Mouse (Mus musculus): ENCODE measurements around the gene Hcrt. TPM values are rescaled to one million over a fixed set of nuclear protein-coding genes. Genes with fewer than 3 reads are reported as not detected.

The Hcrt gene
- not detected for total RNA-seq (2021)

GRCm38 (mm10) chr11:100762831-100763230 is at the start of gene Hcrt:
TSS of gene Hcrt (minus strand) at chr11:100762931.
- DNase-seq = no peak

DNA sequence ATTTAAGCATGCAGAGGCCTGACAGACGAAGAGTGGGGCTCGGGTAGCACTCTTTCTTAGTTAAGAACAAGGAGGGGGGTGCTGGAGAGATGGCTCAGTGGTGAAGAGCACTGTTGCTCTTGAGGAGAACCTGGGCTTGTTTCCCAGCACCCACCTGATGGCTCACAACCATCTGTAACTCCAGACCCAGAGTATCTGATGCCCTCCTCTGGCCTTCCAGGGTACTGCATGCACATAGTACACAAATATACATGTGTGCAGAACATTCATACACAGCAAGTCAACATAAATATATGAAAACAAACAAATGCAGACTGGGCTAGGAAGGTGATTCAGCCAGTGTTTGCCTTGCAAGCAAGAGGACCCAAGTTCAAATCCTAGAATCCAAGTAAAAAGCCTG is 48.4 kb upstream of the Hcrt start:
- DNase-seq = no peak

DNA sequence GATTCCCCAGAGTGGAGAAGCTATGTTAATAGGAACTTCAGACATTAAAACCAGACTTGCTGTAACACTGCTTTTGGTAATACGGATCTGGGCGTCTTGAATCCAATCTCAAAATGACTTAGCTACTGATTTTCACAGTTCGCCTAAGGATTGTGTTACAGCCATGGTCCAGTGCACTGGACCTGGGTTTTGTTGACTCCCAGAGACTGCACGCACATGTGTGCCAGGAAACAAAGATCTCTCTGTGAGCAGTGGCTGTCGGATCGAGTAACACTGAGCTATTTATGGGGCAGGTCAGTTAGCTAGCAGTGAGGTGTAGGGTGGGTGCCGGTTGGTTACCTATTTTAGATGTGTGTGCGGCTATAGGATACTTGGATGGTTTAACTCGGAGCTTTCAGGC is 47.8 kb upstream of the Hcrt start:
- no peak for DNase-seq

GRCm38 (mm10) chr11:100806380-100807305 is 43.9 kb upstream of the Hcrt start:
- DNase-seq = no peak

DNA sequence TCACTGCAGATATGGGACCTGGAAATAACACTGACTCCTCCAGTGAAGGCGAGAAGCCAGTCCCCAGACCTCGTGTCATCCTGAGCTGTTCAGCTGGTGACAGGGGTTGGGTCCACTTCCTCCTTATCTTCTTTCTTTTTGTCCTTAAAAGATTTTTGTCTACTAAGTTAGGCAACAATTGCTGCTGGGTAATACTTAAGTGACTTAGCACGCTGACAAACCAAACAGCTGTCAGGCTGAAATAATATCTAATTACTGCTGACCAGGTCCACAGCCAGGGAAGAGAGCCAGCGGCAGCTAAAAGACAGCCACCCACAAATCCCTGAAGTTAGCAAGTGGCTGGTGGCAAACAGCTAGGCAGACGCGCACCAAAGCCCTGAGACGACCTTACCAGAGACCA is 42.8 kb upstream of the Hcrt start:
- no peak for DNase-seq

GRCm38 (mm10) chr11:100804409-100804808 is 41.7 kb upstream of the Hcrt start:
- DNase-seq = no peak

- no peak for DNase-seq
Measured at GRCm38 (mm10) chr11:100799426-100799825, 36.7 kb upstream of the Hcrt start.

- no peak for DNase-seq
Measured at GRCm38 (mm10) chr11:100796585-100796984, 33.9 kb upstream of the Hcrt start.

GRCm38 (mm10) chr11:100795386-100795785 is 32.7 kb upstream of the Hcrt start:
- DNase-seq = no peak

GRCm38 (mm10) chr11:100791457-100792049 is 28.8 kb upstream of the Hcrt start:
- DNase-seq = no peak

DNA sequence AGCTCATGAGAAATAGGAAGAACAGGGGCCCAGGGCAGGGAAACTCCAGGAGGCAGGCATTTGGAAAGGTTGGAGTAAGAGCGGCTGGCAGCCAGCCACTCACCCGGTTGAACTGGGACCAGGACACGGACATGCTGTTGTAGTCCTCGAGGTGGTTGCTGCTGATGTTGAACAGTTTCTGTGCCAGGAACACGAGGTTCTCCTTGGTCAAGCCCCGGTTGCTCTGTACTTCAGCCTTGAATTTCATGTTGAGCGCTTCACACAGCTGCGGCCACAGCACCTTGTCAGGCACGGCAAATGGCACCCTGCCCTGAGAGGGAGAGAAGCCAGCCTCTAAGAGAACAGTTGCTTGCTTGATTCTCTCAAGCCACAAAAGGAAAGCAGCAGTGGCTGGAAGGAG is 27.9 kb upstream of the Hcrt start:
- DNase-seq = peak; percentile 44 to 50

GRCm38 (mm10) chr11:100789702-100790101 is 27.0 kb upstream of the Hcrt start:
- DNase-seq = no peak

DNA sequence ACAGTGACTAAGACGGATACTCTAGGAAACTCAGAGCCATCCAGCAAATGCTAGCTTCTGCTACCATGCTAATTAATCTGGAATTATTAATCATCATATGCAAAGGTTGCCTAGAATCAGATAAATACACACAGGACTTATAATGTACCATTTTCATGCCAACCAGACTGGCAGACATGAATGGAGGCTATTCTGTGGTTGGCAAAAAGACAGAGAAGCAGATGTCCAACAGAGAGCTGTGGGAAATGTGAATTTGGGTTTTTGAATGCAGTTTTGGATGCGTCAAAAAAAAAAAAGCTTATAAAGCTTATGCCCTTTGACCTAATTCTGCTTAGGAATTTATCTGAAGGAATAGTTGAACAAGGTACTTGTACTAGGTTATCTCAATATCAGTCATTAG is 23.0 kb upstream of the Hcrt start:
- no peak for DNase-seq

DNA sequence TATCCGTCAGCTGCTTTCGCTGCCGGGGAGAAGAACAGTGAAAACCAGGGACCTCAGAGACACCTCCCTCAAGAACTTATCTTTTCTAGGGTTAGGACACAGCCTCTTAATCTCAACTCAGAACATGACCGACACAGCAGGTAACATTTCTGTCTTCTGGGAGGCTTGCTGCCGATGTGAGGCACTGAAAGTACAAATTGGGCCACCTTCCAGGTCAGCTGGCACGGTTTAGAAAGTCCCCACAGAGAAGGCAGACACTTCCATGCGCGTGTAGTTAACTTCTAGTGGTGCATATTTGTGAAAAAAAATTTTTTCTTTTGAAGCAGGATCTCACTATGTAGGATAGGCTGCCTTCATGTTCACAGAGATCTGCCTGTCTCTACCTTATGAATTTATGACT is 21.6 kb upstream of the Hcrt start:
- DNase-seq = no peak

GRCm38 (mm10) chr11:100782568-100782967 is 19.8 kb upstream of the Hcrt start:
- DNase-seq = no peak

GRCm38 (mm10) chr11:100781763-100782475 is 19.2 kb upstream of the Hcrt start:
- DNase-seq = no peak

DNA sequence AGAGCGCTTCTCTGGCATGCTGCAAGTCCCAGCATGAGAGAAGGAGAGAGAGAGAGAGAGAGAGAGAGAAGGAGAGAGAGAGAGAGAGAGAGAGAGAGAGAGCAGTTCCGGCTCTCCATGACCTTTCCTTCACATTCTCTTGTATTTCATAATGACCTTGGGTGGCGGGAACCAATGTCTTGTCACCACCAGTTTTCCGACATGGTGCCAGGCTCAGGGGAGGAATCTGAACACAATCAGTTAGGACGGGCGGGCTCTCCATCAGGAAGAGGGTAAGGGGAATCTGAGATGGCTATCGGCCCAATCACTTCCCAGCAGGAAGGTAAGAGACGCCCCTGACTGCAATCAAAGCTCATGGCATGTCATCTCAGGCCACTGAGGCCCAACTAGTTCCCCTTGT is 17.5 kb upstream of the Hcrt start:
- DNase-seq = no peak

DNA sequence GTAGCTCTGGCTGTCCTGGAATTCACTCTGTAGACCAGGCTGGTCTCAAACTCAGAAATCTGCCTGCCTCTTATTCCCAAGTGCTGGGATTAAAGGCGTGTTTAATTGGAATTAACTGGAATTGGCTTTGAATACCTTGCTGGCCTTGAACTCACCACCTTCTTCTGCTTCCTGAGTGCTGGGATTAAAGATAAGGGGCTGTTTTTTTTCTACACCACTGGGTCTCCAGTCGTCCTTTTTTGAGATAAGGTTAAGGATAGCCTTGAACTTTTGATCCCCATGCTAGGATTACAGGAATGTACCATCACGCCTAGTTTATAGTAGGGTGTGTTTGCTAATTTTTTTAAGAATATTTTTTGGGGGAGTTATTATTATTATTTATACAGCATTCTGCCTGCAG is 15.3 kb upstream of the Hcrt start:
- DNase-seq = no peak

GRCm38 (mm10) chr11:100775921-100776320 is 13.2 kb upstream of the Hcrt start:
- no peak for DNase-seq

- no peak for DNase-seq
Measured at GRCm38 (mm10) chr11:100774261-100774660, 11.5 kb upstream of the Hcrt start.

DNA sequence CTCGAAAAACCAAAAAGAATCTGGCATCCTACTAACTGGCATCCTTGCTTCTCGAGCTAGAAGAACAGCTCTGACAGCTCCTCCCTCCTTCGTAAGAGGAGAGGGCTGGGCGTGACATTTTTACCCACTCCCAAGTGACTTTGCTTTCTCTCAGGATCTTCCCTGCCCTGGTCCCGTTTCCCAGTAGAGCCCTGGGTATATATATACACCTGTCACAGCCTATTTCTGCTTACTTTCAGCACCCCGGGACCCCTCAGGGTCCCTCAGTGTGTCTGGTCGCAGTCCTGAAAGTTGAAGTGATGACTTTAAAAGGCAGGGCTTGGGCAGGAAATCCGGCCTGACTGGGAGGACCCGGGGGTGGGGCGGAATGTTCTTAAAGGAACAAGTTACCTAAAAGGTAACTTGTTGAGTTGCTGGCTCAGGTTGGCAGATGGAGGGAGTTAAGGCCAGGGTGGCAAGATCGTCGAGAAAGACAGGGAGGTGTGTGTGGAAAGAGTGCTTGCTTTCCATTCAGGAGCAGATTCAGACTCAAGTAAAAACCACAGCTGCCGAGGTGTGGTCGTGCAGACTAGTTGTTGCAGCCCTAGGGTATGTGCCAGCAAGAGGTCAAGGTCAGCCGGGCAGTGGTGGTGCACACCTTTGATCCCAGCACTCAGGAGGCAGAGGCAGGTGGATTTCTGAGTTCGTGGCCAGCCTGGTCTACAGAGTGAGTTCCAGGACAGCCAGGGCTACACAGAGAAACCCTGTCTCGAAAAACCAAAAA is 8.1 kb upstream of the Hcrt start, which contains the start of gene Ghdc:
Gene Ghdc, minus strand, starts transcription at position 312 of the 763 bp plus-strand sequence.
- DNase-seq = peak; percentile 69 to 72

- no peak for DNase-seq
Measured at GRCm38 (mm10) chr11:100769980-100770379, 7.2 kb upstream of the Hcrt start.

Data from layer of hippocampus, postnatal 36 days (tissue).